Mouse (Mus musculus) CD4-positive, CD25-positive, alpha-beta regulatory T cell, adult 2 months (primary cell): ENCODE measurements at regions not wholly inside any gene's neighbourhood (a gene's known extent, or its start where the extent isn't known, plus 50 kb on each side); places are given as distances from the start of the nearest gene placed in this dataset.

Experiments
- DNase-seq: peaks from one replicate; pipeline ENCODE4 v3.0.0-alpha.2; 2012; ENCODE audit warnings: low read depth, low spot score

DNA sequence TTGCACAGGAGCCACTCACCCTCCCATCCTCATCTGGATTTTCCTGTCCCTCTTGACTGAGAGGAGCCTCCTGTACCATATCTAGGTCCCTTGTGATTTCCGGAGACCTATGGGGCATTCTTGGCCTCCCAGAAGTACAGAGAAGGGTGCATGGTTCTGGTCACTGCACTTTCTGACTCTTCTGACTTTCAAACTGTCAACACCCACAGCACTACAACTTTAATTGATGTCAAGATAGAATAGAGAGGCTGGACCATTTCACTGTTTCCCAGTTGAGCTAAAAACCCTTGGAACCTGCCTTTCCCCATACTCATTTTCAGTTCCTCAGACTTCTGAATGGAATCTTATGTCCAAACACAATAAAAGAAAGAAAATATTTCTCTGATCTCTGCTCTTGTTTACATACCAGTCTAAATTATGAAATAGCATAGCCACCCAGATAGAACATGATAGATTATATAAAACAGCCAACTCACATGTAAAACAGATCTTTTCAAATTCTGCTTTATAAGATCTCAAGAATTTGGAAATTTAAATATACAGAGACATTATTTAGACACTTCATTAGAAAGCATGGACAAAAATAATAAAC lies 144.2 kb downstream of the Ptger3 start:
- DNase-seq = no peak

- DNase-seq = no peak
Observed at GRCm38 (mm10) chr3:157699961-157700360, 133.3 kb downstream of the Ptger3 start.

- DNase-seq = no peak
Observed at GRCm38 (mm10) chr3:157698529-157698928, 131.8 kb downstream of the Ptger3 start.

DNA sequence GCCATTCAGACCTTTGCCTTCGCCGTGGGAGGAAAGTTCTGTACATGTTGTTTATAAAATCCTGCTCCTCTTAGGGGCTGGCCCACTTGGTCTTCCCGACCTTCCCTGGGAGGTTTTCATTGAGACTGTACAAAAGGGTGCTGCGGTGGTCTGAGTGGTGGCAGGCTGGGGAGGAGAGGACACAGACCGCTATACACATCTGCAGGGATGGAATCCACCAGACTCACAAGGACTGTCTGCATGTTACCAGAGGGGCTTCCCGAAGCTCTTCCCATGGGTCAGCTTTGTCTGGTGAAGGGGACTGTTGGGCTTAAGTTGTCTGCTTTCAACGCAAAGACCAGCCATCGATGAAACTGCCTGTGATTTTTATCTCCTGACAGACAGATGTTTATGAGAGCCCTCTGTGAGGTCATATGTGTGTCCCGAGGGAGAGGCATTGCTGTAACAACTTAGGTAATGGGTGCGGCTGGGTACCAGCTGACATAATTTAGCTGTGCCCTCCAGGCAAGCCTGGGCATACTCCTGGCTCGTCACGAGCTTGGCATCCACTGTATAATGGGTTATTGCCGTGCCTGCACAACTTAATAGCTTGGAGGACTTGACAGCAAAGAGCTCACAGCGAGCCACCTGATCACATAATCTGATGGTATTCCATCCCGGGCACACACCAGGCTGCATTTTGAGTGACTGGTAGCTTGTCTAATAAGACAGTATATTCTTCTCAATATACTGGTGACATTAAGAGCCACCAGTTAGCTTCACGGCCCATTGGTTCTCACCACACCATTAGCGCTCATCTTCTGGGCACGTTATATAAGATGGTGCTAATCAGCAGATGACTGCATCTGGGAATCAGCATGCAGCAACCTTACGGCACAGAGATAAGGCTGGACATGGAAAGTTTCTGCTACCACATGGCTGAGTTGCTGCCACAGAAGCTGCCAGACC lies 128.7 kb downstream of the Ptger3 start:
- no peak for DNase-seq
